Mouse (Mus musculus) gastrocnemius, adult 2 months (tissue): Measurements from ENCODE around the gene 8030474K03Rik. TPM values are rescaled to one million over a fixed set of nuclear protein-coding genes. Genes with fewer than 3 reads are reported as not detected.
A peak's percentile ranks its signal among the peaks of the same experiment; 100 is the strongest.

ENCODE experiments used
- DNase-seq: peaks from one replicate; pipeline ENCODE4 v3.0.0; 2022
- H3K27ac ChIP-seq: fragments of 200-600 bp; 2 replicates; pipeline ENCODE4 v1.8.1; 2022; ENCODE audit warnings: mild to moderate bottlenecking
- H3K4me3 ChIP-seq: fragments of 200-600 bp; 2 replicates; pipeline ENCODE4 v1.8.1; 2022; ENCODE audit warnings: mild to moderate bottlenecking, moderate library complexity
- CTCF ChIP-seq: fragments of 200-600 bp; IDR thresholded peaks from 2 replicates; pipeline ENCODE4 v1.8.1; 2022; ENCODE audit warnings: antibody characterized with exemption, mild to moderate bottlenecking, moderate library complexity
- intact Hi-C: fragments of 180-260 bp; cut with DNase I; formaldehyde crosslinking; loops from one replicate; pipeline ENCODE4 v1.15.1; 2025
- total RNA-seq, 2 experiments: library from RNA; stranded (reverse); gene quantifications; 2 replicates each; pipeline ENCODE4 v1.2.3; 2021

The 8030474K03Rik gene
- total RNA-seq, 2 experiments from 2014 or later, result not detected

DNA sequence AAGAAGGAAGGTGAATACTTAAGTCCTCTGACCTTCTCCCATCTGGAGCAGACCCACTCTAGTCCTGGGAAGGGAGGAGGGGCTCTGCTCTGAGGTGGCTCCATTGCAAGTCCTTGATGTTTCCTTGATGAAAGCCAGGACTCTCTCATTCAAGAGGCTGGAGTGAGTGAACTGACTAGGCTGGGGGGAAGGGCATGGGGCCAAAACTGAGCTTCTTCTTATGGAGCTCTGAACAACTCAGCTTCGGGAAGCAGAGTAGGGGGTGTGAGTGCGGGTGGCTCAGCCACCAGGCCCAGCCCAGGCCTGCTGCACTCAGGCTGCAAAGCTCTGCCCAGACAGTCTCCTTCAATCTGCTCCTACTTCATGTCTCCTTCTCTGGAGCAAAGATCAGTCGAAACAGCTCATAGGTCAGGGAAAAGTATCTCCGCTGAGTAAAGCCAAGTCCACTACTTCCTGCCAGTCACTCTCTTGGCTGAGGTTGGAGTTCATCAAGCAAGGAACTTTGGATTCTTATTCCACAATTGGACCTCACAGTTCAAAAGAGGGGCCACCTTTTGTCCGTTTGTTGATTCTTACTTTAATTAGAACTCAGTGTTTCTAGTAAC, 52.8 kb downstream of the 8030474K03Rik start:
- Histone ChIP-seq H3K4me3 (no peak overlapping the region), H3K27ac (no peak overlapping the region)
- intact Hi-C loops, result no loop called here
- peak; percentile 18 for DNase-seq
- TF ChIP-seq CTCF, result no peak

Other genes starting within 250 kb of the 8030474K03Rik start
- 10 to 100 TPM; 67.2 to 86.4 TPM for gene Ogt, start 154.6 kb upstream of the 8030474K03Rik start, total RNA-seq
- not detected for gene Cxcr3, start 60.4 kb upstream of the 8030474K03Rik start, total RNA-seq
- gene Gm4779, start 233 bp upstream of the 8030474K03Rik start, total RNA-seq, result not detected
- gene Nhsl2, start 54.7 kb downstream of the 8030474K03Rik start, total RNA-seq, result 1 to 10 TPM; 1.4 to 2.4 TPM